Mouse (Mus musculus) neural tube, embryonic 15.5 days (tissue): Measurements from ENCODE around the gene Phgr1. TPM values are rescaled to one million over a fixed set of nuclear protein-coding genes. Genes with fewer than 3 reads are reported as not detected.

Experiments
- ATAC-seq: fragments of 200-750 bp; cut with Nextera tagmentation; 2 replicates; pipeline ENCODE4 v1.8.0; 2017; ENCODE audit warnings: mild to moderate bottlenecking, moderate TSS enrichment, moderate library complexity; ENCODE audit not compliant: low FRiP score
- H3K27ac ChIP-seq: fragments of 300-500 bp; sonication (generic); replicated peaks from 2 replicates; pipeline ENCODE4 v1.5.1; 2015; ENCODE audit warnings: mild to moderate bottlenecking, inconsistent platforms
- H3K27me3 ChIP-seq: fragments of 300-500 bp; sonication (generic); replicated peaks from 2 replicates; pipeline ENCODE4 v1.6.1; 2015; ENCODE audit warnings: inconsistent platforms
- H3K36me3 ChIP-seq: fragments of 300-500 bp; sonication (generic); 2 replicates; pipeline ENCODE4 v1.6.1; 2015; ENCODE audit warnings: inconsistent platforms
- H3K4me1 ChIP-seq: fragments of 300-500 bp; sonication (generic); 2 replicates; pipeline ENCODE4 v1.6.1; 2015; ENCODE audit warnings: inconsistent platforms
- H3K4me2 ChIP-seq: fragments of 300-500 bp; sonication (generic); 2 replicates; pipeline ENCODE4 v1.6.1; 2015; ENCODE audit warnings: inconsistent platforms, mild to moderate bottlenecking, moderate library complexity
- H3K4me3 ChIP-seq: fragments of 300-500 bp; sonication (generic); replicated peaks from 2 replicates; pipeline ENCODE4 v1.5.1; 2015; ENCODE audit warnings: mild to moderate bottlenecking, inconsistent platforms
- H3K9ac ChIP-seq: fragments of 300-500 bp; sonication (generic); replicated peaks from 2 replicates; pipeline ENCODE4 v1.6.1; 2015; ENCODE audit warnings: mild to moderate bottlenecking, inconsistent platforms
- H3K9me3 ChIP-seq: fragments of 300-500 bp; sonication (generic); replicated peaks from 2 replicates; pipeline ENCODE4 v1.6.1; 2016; ENCODE audit warnings: inconsistent platforms
- WGBS: fragments of 180-500 bp; shearing (Covaris S2); methylation state at CpG from one replicate; pipeline ENCODE4 v1.1.7; 2015; ENCODE audit warnings: mixed read lengths; 5-methylcytosine and 5-hydroxymethylcytosine counted together
- polyA plus RNA-seq: library from polyadenylated mRNA; unstranded; fragments of >200 nt; fragmentation: Nextera tagmentation; extraction: Ambion mirVana; gene quantifications from 2 replicates; pipeline ENCODE4 v1.2.1, GENCODE M21; 2015

Phgr1 gene
- polyA plus RNA-seq, 1 experiment from 2014 or later: not detected

GRCm38 (mm10) chr2:118740341-118740740, 32.2 kb upstream of the Phgr1 start:
- H3K9me3 ChIP-seq: no peaks in the 10 kb centered on the region
- no peak overlapping the region for H3K4me2 ChIP-seq
- H3K36me3 ChIP-seq: no peaks in the 10 kb centered on the region
- H3K4me3 ChIP-seq: no peak overlapping the region
- ATAC-seq: no peak
- 74% methylated on average over 3 of the region's 3 CpGs for WGBS
- H3K4me1 ChIP-seq: peaks cover 21% of the 10 kb centered on the region
- H3K27me3 ChIP-seq: peaks cover 14% of the 10 kb centered on the region; the same call in 1 of the 2 replicates
- no peak overlapping the region for H3K27ac ChIP-seq
- no peak overlapping the region for H3K9ac ChIP-seq

GRCm38 (mm10) chr2:118741183-118741582, 31.4 kb upstream of the Phgr1 start:
- Histone ChIP-seq H3K27ac (no peak overlapping the region), H3K4me3 (no peak overlapping the region), H3K9ac (no peak overlapping the region), H3K4me1 (peaks cover 22% of the 10 kb centered on the region), H3K4me2 (no peak overlapping the region), H3K36me3 (no peaks in the 10 kb centered on the region), H3K9me3 (no peaks in the 10 kb centered on the region), H3K27me3 (peaks cover 14% of the 10 kb centered on the region; the same call in 1 of the 2 replicates)
- WGBS: 69% methylated on average over 9 of the region's 9 CpGs
- ATAC-seq: no peak

DNA sequence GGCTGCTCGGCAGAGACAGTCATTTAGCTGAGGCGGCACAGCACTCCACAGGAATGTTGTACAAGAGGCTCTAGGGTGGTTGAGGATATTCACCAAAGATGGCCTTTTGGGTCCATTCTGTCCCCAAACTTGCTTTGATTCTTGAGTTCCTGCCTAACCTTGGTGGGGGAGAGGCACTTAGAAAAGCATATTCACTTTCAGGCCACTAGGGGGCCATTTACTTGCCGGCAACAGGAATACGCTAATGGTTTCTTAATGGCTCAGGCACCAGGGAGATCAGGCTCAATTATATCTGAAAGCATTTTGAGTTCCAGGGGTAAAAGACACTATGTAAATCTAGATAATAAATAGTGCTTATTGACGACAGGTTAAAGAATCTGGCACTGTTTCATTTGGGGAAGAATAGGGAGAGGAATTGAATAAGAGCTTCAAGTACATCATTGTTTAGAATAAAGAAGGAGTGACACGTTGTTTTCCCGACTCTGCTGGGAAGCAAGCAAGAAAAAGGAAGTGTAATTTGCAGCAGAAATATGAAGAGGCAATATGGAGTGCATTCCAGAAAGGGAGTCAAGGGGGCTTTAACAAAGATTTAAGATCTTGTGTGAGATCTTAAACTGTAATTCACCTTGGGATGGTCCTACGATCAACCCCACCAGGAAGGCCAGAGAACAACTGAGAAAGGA, 29.2 kb upstream of the Phgr1 start:
- H3K36me3 ChIP-seq: no peaks in the 10 kb centered on the region

DNA sequence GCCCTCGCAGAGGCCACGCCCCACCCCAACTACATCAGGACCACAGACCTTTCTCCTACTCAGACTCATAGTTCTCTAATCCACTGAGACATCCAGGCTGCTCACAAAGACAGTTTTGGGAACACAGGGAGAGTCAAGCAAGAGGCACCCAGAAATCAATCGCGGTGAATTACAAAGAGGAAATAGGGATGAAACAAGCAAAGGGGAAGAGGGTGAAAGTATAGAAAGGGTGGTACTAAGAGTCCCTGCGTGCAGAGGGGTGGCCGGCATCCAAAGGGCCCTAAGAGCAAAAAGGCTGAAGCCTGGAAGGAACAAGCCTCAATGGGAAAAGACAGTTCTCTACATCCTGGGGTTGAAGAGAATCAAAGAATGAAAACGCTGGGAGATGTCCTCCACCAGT, 27.9 kb upstream of the Phgr1 start:
- no peak overlapping the region for H3K27ac ChIP-seq
- H3K9me3 ChIP-seq: no peaks in the 10 kb centered on the region
- no peak overlapping the region for H3K9ac ChIP-seq
- H3K4me1 ChIP-seq: peaks cover 53% of the 10 kb centered on the region
- H3K27me3 ChIP-seq: peaks cover 14% of the 10 kb centered on the region; the same call in 1 of the 2 replicates
- peak overlapping the region; percentile 62 for H3K4me3 ChIP-seq
- ATAC-seq: no peak
- WGBS: 6% methylated on average over 7 of the region's 7 CpGs
- peak overlapping the region; percentile 89 for H3K4me2 ChIP-seq
- no peaks in the 10 kb centered on the region for H3K36me3 ChIP-seq

More for the DNA sequence above, 29.2 kb upstream of the Phgr1 start:
- no peak overlapping the region for H3K9ac ChIP-seq
- ATAC-seq: no peak
- no peak overlapping the region for H3K4me2 ChIP-seq
- H3K27me3 ChIP-seq: peaks cover 14% of the 10 kb centered on the region; the same call in 1 of the 2 replicates
- WGBS: 17% methylated on average over 8 of the region's 8 CpGs
- no peaks in the 10 kb centered on the region for H3K9me3 ChIP-seq
- peaks cover 40% of the 10 kb centered on the region for H3K4me1 ChIP-seq
- H3K4me3 ChIP-seq: no peak overlapping the region
- H3K27ac ChIP-seq: no peak overlapping the region

DNA sequence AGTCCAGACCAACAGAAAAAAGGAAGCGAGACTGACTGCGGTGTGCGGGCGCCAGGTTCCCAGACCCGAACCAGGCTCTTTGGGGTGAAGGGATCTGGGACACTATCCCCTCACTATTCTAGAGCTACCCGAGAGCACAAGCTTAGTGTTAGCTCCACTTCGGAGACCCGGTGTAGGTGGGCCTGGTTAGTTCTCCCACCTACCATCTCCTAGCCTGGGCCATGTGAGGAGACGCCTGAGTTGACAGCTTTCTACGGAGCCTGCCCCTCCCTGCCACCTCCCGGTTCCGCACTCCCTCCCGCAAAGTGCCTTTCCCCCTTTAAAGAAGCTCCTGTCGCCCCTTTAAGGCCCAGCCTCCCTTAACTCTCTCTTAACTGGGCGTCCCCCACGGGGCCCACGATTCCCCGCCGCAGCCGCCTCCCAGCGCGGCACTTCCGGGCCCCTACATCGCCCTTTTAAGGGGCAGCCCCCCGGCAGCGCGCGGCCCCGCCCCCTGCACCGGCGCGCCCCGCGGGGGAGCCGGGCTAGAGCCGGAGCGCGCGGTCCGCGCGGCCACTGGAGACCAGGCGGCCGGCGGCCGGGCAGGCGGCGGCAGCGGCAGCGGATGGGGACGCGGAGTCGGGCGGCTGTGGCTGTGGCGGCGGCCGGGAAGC, 27.2 kb upstream of the Phgr1 start, which contains the start of gene Inafm2:
Inafm2 (plus strand) TSS at position 527 of the 653 bp plus-strand sequence.
- no peaks in the 10 kb centered on the region for H3K9me3 ChIP-seq
- H3K36me3 ChIP-seq: no peaks in the 10 kb centered on the region; the same call in 1 of the 2 replicates
- peak within 1 kb of the TSS; percentile 62 for H3K4me3 ChIP-seq
- H3K9ac ChIP-seq: peak within 1 kb of the TSS; percentile 71
- WGBS: under 1% methylated on average over 40 of the region's 57 CpGs
- ATAC-seq: peak; percentile 91
- peaks cover 14% of the 10 kb centered on the region; the same call in 1 of the 2 replicates for H3K27me3 ChIP-seq
- H3K4me1 ChIP-seq: peaks cover 60% of the 10 kb centered on the region
- peak within 1 kb of the TSS; percentile 64 for H3K27ac ChIP-seq
- peak within 1 kb of the TSS; percentile 89 for H3K4me2 ChIP-seq

GRCm38 (mm10) chr2:118745915-118746901, 26.4 kb upstream of the Phgr1 start:
- WGBS: under 1% methylated on average over 89 of the region's 113 CpGs
- H3K27ac ChIP-seq: peak overlapping the region; percentile 64
- H3K4me1 ChIP-seq: peaks cover 64% of the 10 kb centered on the region
- peak; percentile 70 for ATAC-seq
- H3K4me2 ChIP-seq: peak overlapping the region; percentile 89
- no peaks in the 10 kb centered on the region for H3K9me3 ChIP-seq
- peak overlapping the region; percentile 71 for H3K9ac ChIP-seq
- H3K4me3 ChIP-seq: peak overlapping the region; percentile 62
- no peaks in the 10 kb centered on the region; the same call in 1 of the 2 replicates for H3K36me3 ChIP-seq
- peaks cover 14% of the 10 kb centered on the region; the same call in 1 of the 2 replicates for H3K27me3 ChIP-seq

DNA sequence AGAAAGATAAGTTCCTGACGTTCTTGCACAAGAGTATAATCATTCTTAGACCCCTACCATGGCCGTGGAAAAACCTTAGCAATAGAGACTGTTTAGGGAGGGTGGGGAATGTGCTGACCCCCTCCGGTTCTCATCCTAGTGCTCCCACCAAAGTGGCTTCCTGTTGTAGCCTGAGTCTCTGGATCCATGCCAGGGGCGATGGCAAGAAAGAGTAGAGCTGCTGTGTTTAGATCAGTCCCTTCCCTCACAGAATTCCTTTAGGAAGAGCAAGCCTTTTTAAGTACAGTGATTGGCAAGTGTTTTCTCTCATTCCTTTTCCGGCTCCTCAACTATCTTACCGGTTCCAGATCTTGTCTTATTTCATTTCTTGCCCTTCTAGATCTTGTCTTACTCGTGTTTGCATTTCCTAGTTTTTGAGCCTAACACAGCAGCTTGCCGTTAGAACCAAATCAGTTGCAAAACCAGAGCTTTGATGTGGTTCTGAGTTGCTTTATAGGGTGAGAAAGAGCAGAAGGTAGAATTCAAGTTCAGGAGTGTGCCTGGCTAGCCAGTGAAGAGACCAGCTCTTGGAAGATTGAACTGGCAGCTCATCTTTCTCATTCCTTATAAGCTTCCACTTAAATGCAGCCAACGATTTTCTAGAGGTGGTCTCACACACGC, 25.1 kb upstream of the Phgr1 start:
- 34% methylated on average over 10 of the region's 10 CpGs for WGBS
- H3K9me3 ChIP-seq: no peaks in the 10 kb centered on the region
- ATAC-seq: no peak
- H3K4me2 ChIP-seq: peak overlapping the region; percentile 89
- H3K27ac ChIP-seq: no peak overlapping the region; the same call in 1 of the 2 replicates
- peaks cover 65% of the 10 kb centered on the region for H3K4me1 ChIP-seq
- peaks cover 12% of the 10 kb centered on the region; the same call in 1 of the 2 replicates for H3K27me3 ChIP-seq
- peak overlapping the region; percentile 62 for H3K4me3 ChIP-seq
- peak overlapping the region; percentile 71 for H3K9ac ChIP-seq
- no peaks in the 10 kb centered on the region; the same call in 1 of the 2 replicates for H3K36me3 ChIP-seq

DNA sequence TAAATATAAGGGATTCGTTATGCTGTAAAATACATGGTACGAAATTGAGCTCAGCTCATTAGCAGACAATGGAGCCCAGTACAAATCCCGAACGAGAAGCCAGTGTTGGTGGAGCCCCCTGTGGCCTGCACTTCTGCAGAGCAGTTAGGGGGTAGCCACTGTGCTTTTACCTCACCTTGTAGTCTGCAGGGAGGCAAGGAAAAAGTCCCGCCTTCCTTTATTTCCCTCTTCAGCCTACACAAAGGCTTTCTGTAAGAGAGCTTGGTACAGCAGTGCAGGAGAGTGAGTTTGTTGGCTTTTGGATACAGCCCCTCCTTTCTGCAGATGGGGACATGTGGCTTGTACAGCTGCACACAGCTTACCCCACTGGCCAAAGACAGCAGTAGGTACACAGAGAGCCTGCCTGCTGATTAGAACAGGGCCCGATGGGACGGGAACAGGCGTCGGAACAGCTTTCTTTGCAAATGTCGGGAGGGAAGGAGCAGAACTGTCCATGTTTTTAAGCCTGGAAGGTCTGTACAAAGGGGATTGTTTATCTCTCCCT, 23.2 kb upstream of the Phgr1 start:
- H3K4me3 ChIP-seq: no peak overlapping the region
- no peaks in the 10 kb centered on the region for H3K9me3 ChIP-seq
- 21% methylated on average over 10 of the region's 10 CpGs for WGBS
- no peaks in the 10 kb centered on the region; the same call in 1 of the 2 replicates for H3K36me3 ChIP-seq
- H3K4me1 ChIP-seq: peaks cover 56% of the 10 kb centered on the region
- peak overlapping the region; percentile 30; the same call in 1 of the 2 replicates for H3K27ac ChIP-seq
- peak overlapping the region; percentile 15; the same call in 1 of the 2 replicates for H3K9ac ChIP-seq
- H3K4me2 ChIP-seq: peak overlapping the region; percentile 26
- 0 out of 2 replicates have a peak, but pooled peaks cover 5% of the 10 kb centered on the region for H3K27me3 ChIP-seq
- no peak for ATAC-seq

GRCm38 (mm10) chr2:118750476-118750875, 22.1 kb upstream of the Phgr1 start:
- H3K36me3 ChIP-seq: no peaks in the 10 kb centered on the region; the same call in 1 of the 2 replicates
- no peaks in the 10 kb centered on the region for H3K27me3 ChIP-seq
- H3K27ac ChIP-seq: 0 out of 2 replicates have a peak overlapping the region, but pooled peaks have one; percentile 23
- no peak overlapping the region for H3K4me3 ChIP-seq
- no peaks in the 10 kb centered on the region for H3K9me3 ChIP-seq
- WGBS: 66% methylated on average over 8 of the region's 8 CpGs
- peaks cover 46% of the 10 kb centered on the region for H3K4me1 ChIP-seq
- no peak for ATAC-seq
- peak overlapping the region; percentile 26; the same call in 1 of the 2 replicates for H3K4me2 ChIP-seq
- no peak overlapping the region for H3K9ac ChIP-seq
